In the genomic region with DNA sequence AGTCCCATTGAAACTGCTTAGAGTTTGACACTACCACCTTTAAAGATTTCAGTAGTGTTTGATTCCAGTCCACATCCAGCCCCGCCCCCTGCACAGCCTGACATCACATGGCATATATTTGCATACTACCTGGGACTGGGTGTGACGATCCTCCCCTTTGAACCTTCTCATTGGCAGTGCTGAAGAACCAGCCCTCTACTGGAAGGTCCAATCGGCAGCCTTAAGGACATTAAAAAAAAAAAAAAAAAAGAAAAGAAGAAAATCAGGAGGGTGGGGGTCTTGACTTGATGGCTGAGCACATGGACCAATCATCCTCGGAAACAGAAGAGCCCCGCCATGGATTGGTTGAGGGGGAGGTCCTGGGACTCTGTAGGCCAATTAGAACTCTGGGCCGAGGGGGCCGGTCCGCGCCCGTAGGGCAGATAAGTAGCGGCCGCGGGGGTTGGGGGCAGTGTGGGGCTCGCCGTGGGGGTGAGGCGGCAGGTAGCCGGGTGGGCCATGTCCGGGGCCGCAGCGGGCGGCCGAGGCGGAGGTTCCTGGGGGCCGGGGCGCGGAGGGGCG, we compare ENCODE assay signal across 8 mouse cellular contexts. TPM values are rescaled to one million over a fixed set of nuclear protein-coding genes. Genes with fewer than 3 reads are reported as not detected.
DNase-seq lines count a peak whose midpoint lies in the region; ATAC-seq lines count a peak whose summit lies in the region.

TSS of gene Fam117a (plus strand) at position 451 of the 561 bp plus-strand sequence.

- peak within 1 kb of the TSS; percentile 94 for H3K4me3 ChIP-seq in embryonic facial prominence, embryonic 11.5 days (ENCODE audit: low read depth, low read length)
- peak within 1 kb of the TSS; percentile 74 for H3K4me3 ChIP-seq in intestine, embryonic 16.5 days (ENCODE audit: low read length)
- H3K4me3 ChIP-seq in limb, embryonic 11.5 days (ENCODE audit: low read depth, low read length): peak within 1 kb of the TSS; percentile 83
- peak within 1 kb of the TSS; percentile 76 for H3K4me3 ChIP-seq in midbrain, embryonic 13.5 days (replicated peaks)

- no peaks in the 10 kb centered on the region; the same call in 1 of the 2 replicates for H3K4me1 ChIP-seq in embryonic facial prominence, embryonic 11.5 days (ENCODE audit: control insufficient read depth, insufficient read depth, low read length)
- H3K4me1 ChIP-seq in intestine, embryonic 16.5 days (ENCODE audit: control insufficient read depth, insufficient read depth, low read length): peaks cover 23% of the 10 kb centered on the region
- H3K4me1 ChIP-seq in limb, embryonic 11.5 days (ENCODE audit: control insufficient read depth, insufficient read depth, low read length): peaks cover 29% of the 10 kb centered on the region
- H3K4me1 ChIP-seq in midbrain, embryonic 13.5 days (replicated peaks): peaks cover 21% of the 10 kb centered on the region

- ATAC-seq in embryonic facial prominence, embryonic 11.5 days (replicated peaks; ENCODE audit: insufficient number of reproducible peaks, low FRiP score, low TSS enrichment, low read depth): peak; percentile 97
- ATAC-seq in intestine, embryonic 16.5 days: peak; percentile 97
- ATAC-seq in limb, embryonic 11.5 days (ENCODE audit: insufficient number of reproducible peaks, low FRiP score, low TSS enrichment, low read depth): peak; percentile 97
- peak; percentile 99 for ATAC-seq in midbrain, embryonic 13.5 days

- H3K27me3 ChIP-seq in embryonic facial prominence, embryonic 11.5 days (ENCODE audit: control insufficient read depth, insufficient read depth, low read length): no peaks in the 10 kb centered on the region
- H3K27me3 ChIP-seq in intestine, embryonic 16.5 days (replicated peaks; ENCODE audit: control insufficient read depth, insufficient read depth, low read length): no peaks in the 10 kb centered on the region
- no peaks in the 10 kb centered on the region for H3K27me3 ChIP-seq in limb, embryonic 11.5 days (ENCODE audit: control insufficient read depth, insufficient read depth, low read length)
- peaks cover 24% of the 10 kb centered on the region for H3K27me3 ChIP-seq in midbrain, embryonic 13.5 days

- 1% methylated on average over 15 of the region's 27 CpGs for WGBS in embryonic facial prominence, embryonic 11.5 days
- WGBS in intestine, embryonic 16.5 days: under 1% methylated on average over 23 of the region's 27 CpGs
- 0% methylated on average over 16 of the region's 27 CpGs for WGBS in limb, embryonic 11.5 days
- WGBS in midbrain, embryonic 13.5 days: under 1% methylated on average over 23 of the region's 27 CpGs

- peak within 1 kb of the TSS; percentile 43 for H3K27ac ChIP-seq in embryonic facial prominence, embryonic 11.5 days (replicated peaks; ENCODE audit: low read depth, low read length)
- H3K27ac ChIP-seq in intestine, embryonic 16.5 days (ENCODE audit: low read length): peak within 1 kb of the TSS; percentile 40; the same call in 1 of the 2 replicates
- no peak within 1 kb of the TSS for H3K27ac ChIP-seq in limb, embryonic 11.5 days (replicated peaks; ENCODE audit: low read depth, low read length)
- no peak within 1 kb of the TSS; the same call in 1 of the 2 replicates for H3K27ac ChIP-seq in midbrain, embryonic 13.5 days

- H3K9ac ChIP-seq in embryonic facial prominence, embryonic 11.5 days (replicated peaks; ENCODE audit: low read length): peak within 1 kb of the TSS; percentile 84
- H3K9ac ChIP-seq in intestine, embryonic 16.5 days (ENCODE audit: low read depth, low read length): peak within 1 kb of the TSS; percentile 80
- peak within 1 kb of the TSS; percentile 84 for H3K9ac ChIP-seq in limb, embryonic 11.5 days (ENCODE audit: low read length)
- peak within 1 kb of the TSS; percentile 74 for H3K9ac ChIP-seq in midbrain, embryonic 13.5 days (replicated peaks)

- no peaks in the 10 kb centered on the region for H3K36me3 ChIP-seq in embryonic facial prominence, embryonic 11.5 days (replicated peaks; ENCODE audit: control insufficient read depth, insufficient read depth, low read depth, low read length)
- H3K36me3 ChIP-seq in intestine, embryonic 16.5 days (ENCODE audit: control insufficient read depth, insufficient read depth, low read length): no peaks in the 10 kb centered on the region
- H3K36me3 ChIP-seq in limb, embryonic 11.5 days (ENCODE audit: control insufficient read depth, insufficient read depth, low read length): no peaks in the 10 kb centered on the region
- no peaks in the 10 kb centered on the region for H3K36me3 ChIP-seq in midbrain, embryonic 13.5 days

- peak within 1 kb of the TSS; percentile 68 for H3K4me2 ChIP-seq in embryonic facial prominence, embryonic 11.5 days (ENCODE audit: low read depth, low read length)
- peak within 1 kb of the TSS; percentile 63 for H3K4me2 ChIP-seq in intestine, embryonic 16.5 days (ENCODE audit: low read depth, low read length)
- peak within 1 kb of the TSS; percentile 64 for H3K4me2 ChIP-seq in limb, embryonic 11.5 days (ENCODE audit: low read depth, severe bottlenecking)
- H3K4me2 ChIP-seq in midbrain, embryonic 13.5 days (replicated peaks): peak within 1 kb of the TSS; percentile 96

- peak; percentile 84 for DNase-seq in layer of hippocampus, adult 11-12 months (ENCODE audit: low spot score)
- DNase-seq in layer of hippocampus, adult 9-10 months (ENCODE audit: low spot score): no peak
- peak; percentile 94 for DNase-seq in embryonic facial prominence, embryonic 11.5 days (ENCODE audit: low spot score)
- no peak for DNase-seq in gonadal fat pad, adult 2 months (ENCODE audit: low read depth)
- DNase-seq in limb, embryonic 11.5 days (ENCODE audit: low spot score): peak; percentile 88
- DNase-seq in spleen, adult 18-20 months: peak; percentile 80 to 85

- H3K9me3 ChIP-seq in embryonic facial prominence, embryonic 11.5 days (replicated peaks; ENCODE audit: control insufficient read depth, low read length): no peaks in the 10 kb centered on the region
- H3K9me3 ChIP-seq in intestine, embryonic 16.5 days (ENCODE audit: control insufficient read depth, low read length): no peaks in the 10 kb centered on the region
- H3K9me3 ChIP-seq in limb, embryonic 11.5 days (ENCODE audit: control insufficient read depth, low read length): no peaks in the 10 kb centered on the region
- no peaks in the 10 kb centered on the region for H3K9me3 ChIP-seq in midbrain, embryonic 13.5 days

RNA-seq across cellular contexts. Expression of gene Fam117a, which starts in this region (rescaled TPM):
- 14.1 and 15.0 TPM in 2 replicates for polyA plus RNA-seq in embryonic facial prominence, embryonic 11.5 days (2014; fragmentation: Nextera tagmentation; extraction: Ambion mirVana)
- polyA plus RNA-seq in gonadal fat pad, adult 2 months (2012; rRNA removed): 28.6 and 32.8 TPM in 2 replicates
- polyA plus RNA-seq in intestine, embryonic 16.5 days (2015; fragmentation: Nextera tagmentation; extraction: Ambion mirVana): 8.3 and 8.8 TPM in 2 replicates
- polyA plus RNA-seq in limb, embryonic 11.5 days (2014; fragmentation: Nextera tagmentation; extraction: Ambion mirVana): 16.8 and 17.0 TPM in 2 replicates
- 2.3 and 2.8 TPM in 2 replicates for polyA plus RNA-seq in midbrain, embryonic 13.5 days (2015; fragmentation: Nextera tagmentation; extraction: Ambion mirVana)

Comparison
In these comparisons a context has a peak if more than half of its experiments do, and no peak if none do; other contexts are left out.
1. DNase-seq: peak in layer of hippocampus, adult 11-12 months (single experiment), embryonic facial prominence, embryonic 11.5 days (single experiment), limb, embryonic 11.5 days (single experiment) and spleen, adult 18-20 months (2 of 2); none in layer of hippocampus, adult 9-10 months (single experiment) and gonadal fat pad, adult 2 months (single experiment).
2. H3K27ac ChIP-seq: peak in embryonic facial prominence, embryonic 11.5 days (single experiment) and intestine, embryonic 16.5 days (single experiment); none in limb, embryonic 11.5 days (single experiment) and midbrain, embryonic 13.5 days (single experiment).
3. Peak in every context shown above with its lines, with median percentiles within 50 percentile points of each other: ATAC-seq, H3K4me2 ChIP-seq, H3K4me3 ChIP-seq and H3K9ac ChIP-seq.